ENCODE assay signal across 20 mouse cellular contexts in the genomic region with DNA sequence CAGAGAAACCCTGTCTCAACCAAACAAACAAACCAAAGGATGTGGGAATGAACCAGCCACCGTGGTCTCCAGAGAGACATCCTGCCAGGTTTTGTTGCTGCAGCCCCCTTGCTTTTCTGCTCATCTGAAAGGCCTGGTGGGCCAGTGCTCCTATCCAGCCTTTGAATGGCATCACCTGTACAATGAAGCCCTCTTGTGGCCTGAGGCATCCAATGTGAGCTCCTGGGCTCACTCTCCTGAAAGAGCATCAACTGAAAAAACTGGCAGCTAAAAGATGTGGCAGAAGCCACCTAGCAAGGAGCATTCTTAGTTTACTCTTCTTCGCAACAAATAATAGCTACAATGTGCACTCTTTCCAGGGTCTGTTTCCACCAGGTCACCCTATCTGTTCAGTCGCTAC. TPM values are rescaled to one million over a fixed set of nuclear protein-coding genes. Genes with fewer than 3 reads are reported as not detected.
DNase-seq lines count a peak whose midpoint lies in the region; ATAC-seq and TF ChIP-seq lines count a peak whose summit lies in the region.
"Had no signal": no experiment of that assay in that cellular context is flagged by ENCODE, and none has a peak within 500 bp of the region (broad histone marks: within the 10 kb centered on the region; RNA-seq: fewer than 3 reads in every experiment).

No protein-coding gene starts in this region.

- no peak overlapping the region for H3K9ac ChIP-seq in forebrain, embryonic 11.5 days (ENCODE audit: low read length)
- H3K9ac ChIP-seq in forebrain, embryonic 13.5 days = no peak overlapping the region
- H3K9ac ChIP-seq in hindbrain, postnatal 0 days (replicated peaks; ENCODE audit: low read length) = no peak overlapping the region
- H3K9ac ChIP-seq in hindbrain, embryonic 13.5 days = no peak overlapping the region
- H3K9ac ChIP-seq: embryonic facial prominence, embryonic 12.5 days; forebrain, embryonic 12.5 days; heart, embryonic 12.5 days had no signal

- intact Hi-C loops in left cerebral cortex, adult 2 months (cut with DNase I) = loop anchor here (5.0 kb wide), 1 partner anchor 620 kb away; no protein-coding TSS in a partner anchor

- no peak for TF ChIP-seq POLR2A in brain, embryonic 14.5 days (IDR thresholded peaks at IDR 0.05; ENCODE audit: borderline replicate concordance, extremely low read depth, insufficient read depth, insufficient read length, poor library complexity, severe bottlenecking)

- ATAC-seq in forebrain, embryonic 11.5 days (replicated peaks; ENCODE audit: low FRiP score) = no peak
- no peak for ATAC-seq in forebrain, embryonic 13.5 days
- no peak for ATAC-seq in hindbrain, postnatal 0 days
- ATAC-seq in hindbrain, embryonic 13.5 days (ENCODE audit: low FRiP score) = no peak
- ATAC-seq in megakaryocyte progenitor cell, adult 5-6 weeks (replicated peaks; ENCODE audit: poor library complexity) = no peak
- ATAC-seq: hindbrain, embryonic 16.5 days had no signal

- H3K4me3 ChIP-seq in forebrain, embryonic 11.5 days (ENCODE audit: low read depth, low read length) = no peak overlapping the region
- H3K4me3 ChIP-seq in forebrain, embryonic 13.5 days = no peak overlapping the region
- no peak overlapping the region for H3K4me3 ChIP-seq in hindbrain, postnatal 0 days (ENCODE audit: low read length)
- no peak overlapping the region for H3K4me3 ChIP-seq in hindbrain, embryonic 13.5 days
- H3K4me3 ChIP-seq in left cerebral cortex, adult 2 months = no peak overlapping the region
- H3K4me3 ChIP-seq: embryonic facial prominence, embryonic 12.5 days; forebrain, embryonic 12.5 days; heart, embryonic 12.5 days had no signal

- WGBS in forebrain, embryonic 11.5 days = 84% methylated on average over 3 of the region's 3 CpGs
- WGBS in forebrain, embryonic 13.5 days = 91% methylated on average over 3 of the region's 3 CpGs
- WGBS in hindbrain, postnatal 0 days = 92% methylated on average over 3 of the region's 3 CpGs
- WGBS in hindbrain, embryonic 13.5 days = 87% methylated on average over 3 of the region's 3 CpGs

- no peaks in the 10 kb centered on the region for H3K9me3 ChIP-seq in forebrain, embryonic 11.5 days (ENCODE audit: control insufficient read depth, low read length)
- no peaks in the 10 kb centered on the region for H3K9me3 ChIP-seq in forebrain, embryonic 13.5 days (replicated peaks)
- H3K9me3 ChIP-seq in hindbrain, postnatal 0 days (ENCODE audit: low read length) = no peaks in the 10 kb centered on the region
- no peaks in the 10 kb centered on the region for H3K9me3 ChIP-seq in hindbrain, embryonic 13.5 days
- H3K9me3 ChIP-seq: embryonic facial prominence, embryonic 12.5 days; forebrain, embryonic 12.5 days had no signal

- H3K36me3 ChIP-seq in forebrain, embryonic 11.5 days (ENCODE audit: control insufficient read depth, insufficient read depth, low read length) = no peaks in the 10 kb centered on the region
- H3K36me3 ChIP-seq in forebrain, embryonic 13.5 days (ENCODE audit: poor library complexity, severe bottlenecking) = no peaks in the 10 kb centered on the region
- H3K36me3 ChIP-seq in hindbrain, postnatal 0 days (ENCODE audit: insufficient read depth, low read length) = no peaks in the 10 kb centered on the region
- H3K36me3 ChIP-seq in hindbrain, embryonic 13.5 days = no peaks in the 10 kb centered on the region
- H3K36me3 ChIP-seq: embryonic facial prominence, embryonic 12.5 days; forebrain, embryonic 12.5 days; heart, embryonic 12.5 days had no signal

- H3K4me2 ChIP-seq in forebrain, embryonic 11.5 days (ENCODE audit: low read depth, low read length, severe bottlenecking) = no peak overlapping the region
- H3K4me2 ChIP-seq in forebrain, embryonic 13.5 days = no peak overlapping the region
- H3K4me2 ChIP-seq in hindbrain, postnatal 0 days (ENCODE audit: low read depth, low read length) = no peak overlapping the region
- no peak overlapping the region for H3K4me2 ChIP-seq in hindbrain, embryonic 13.5 days
- H3K4me2 ChIP-seq: embryonic facial prominence, embryonic 12.5 days; forebrain, embryonic 12.5 days; heart, embryonic 12.5 days had no signal

- H3K4me1 ChIP-seq in forebrain, embryonic 11.5 days (replicated peaks; ENCODE audit: control insufficient read depth, insufficient read depth, low read length) = no peaks in the 10 kb centered on the region
- H3K4me1 ChIP-seq in forebrain, embryonic 13.5 days = no peaks in the 10 kb centered on the region
- no peaks in the 10 kb centered on the region for H3K4me1 ChIP-seq in hindbrain, postnatal 0 days (ENCODE audit: insufficient read depth, low read length)
- H3K4me1 ChIP-seq in hindbrain, embryonic 13.5 days (replicated peaks) = no peaks in the 10 kb centered on the region
- H3K4me1 ChIP-seq: embryonic facial prominence, embryonic 12.5 days; forebrain, embryonic 12.5 days; heart, embryonic 12.5 days had no signal

- peak; percentile 28 for DNase-seq in forebrain, embryonic 11.5 days (ENCODE audit: low spot score)
- DNase-seq in hindbrain, postnatal 0 days (ENCODE audit: low spot score) = no peak
- no peak for DNase-seq in left cerebral cortex, adult 2 months (ENCODE audit: extremely low spot score in 1 of 2, low spot score in 2 of 2)
- no peak for DNase-seq in left cerebral cortex, adult 18-20 months (ENCODE audit: low spot score in 2 of 2)
- DNase-seq in brain, embryonic 14.5 days (ENCODE audit: low read depth) = no peak
- DNase-seq: adrenal gland, adult 8-10 months; adrenal gland, postnatal 36 days; cerebellum, adult 11 months; cerebellum, adult 9-10 months; gastrocnemius, postnatal 36 days; kidney, adult 2 months had no signal

- H3K27me3 ChIP-seq in forebrain, embryonic 11.5 days (ENCODE audit: control insufficient read depth, insufficient read depth, low read length) = no peaks in the 10 kb centered on the region
- peaks cover 19% of the 10 kb centered on the region; the same call in 1 of the 2 replicates for H3K27me3 ChIP-seq in forebrain, embryonic 13.5 days
- no peaks in the 10 kb centered on the region for H3K27me3 ChIP-seq in hindbrain, postnatal 0 days (ENCODE audit: insufficient read depth, low read length)
- H3K27me3 ChIP-seq in hindbrain, embryonic 13.5 days = no peaks in the 10 kb centered on the region
- H3K27me3 ChIP-seq: embryonic facial prominence, embryonic 12.5 days had no signal

- no peak overlapping the region for H3K27ac ChIP-seq in forebrain, embryonic 11.5 days (ENCODE audit: low read depth, low read length)
- H3K27ac ChIP-seq in forebrain, embryonic 13.5 days = no peak overlapping the region
- H3K27ac ChIP-seq in hindbrain, postnatal 0 days = no peak overlapping the region
- H3K27ac ChIP-seq in hindbrain, embryonic 13.5 days = no peak overlapping the region
- H3K27ac ChIP-seq in left cerebral cortex, adult 2 months = no peak overlapping the region
- H3K27ac ChIP-seq: embryonic facial prominence, embryonic 12.5 days; forebrain, embryonic 12.5 days had no signal

- TF ChIP-seq CTCF in hindbrain, postnatal 0 days (IDR thresholded peaks at IDR 0.05; ENCODE audit: low read depth) = peak; percentile 50
- TF ChIP-seq CTCF in left cerebral cortex, adult 2 months (IDR thresholded peaks at IDR 0.05) = peak; percentile 35
- peak; percentile 30; the same call in 1 of the 2 replicates for TF ChIP-seq CTCF in brain, embryonic 14.5 days (IDR thresholded peaks at IDR 0.05; ENCODE audit: borderline replicate concordance, extremely low read depth, insufficient read depth, insufficient read length)

RNA-seq across cellular contexts. Expression of a gene that starts 6.6 kb away (rescaled TPM):
- polyA plus RNA-seq in forebrain, embryonic 11.5 days (2014; fragmentation: Nextera tagmentation; extraction: Ambion mirVana) = 0.15 and 0.19 TPM in 2 replicates
- 3.4 and 4.1 TPM in 2 replicates for polyA plus RNA-seq in forebrain, embryonic 13.5 days (2015; fragmentation: Nextera tagmentation; extraction: Ambion mirVana)
- 1.2 and 2.1 TPM in 2 replicates for total RNA-seq in hindbrain, postnatal 0 days (2014; rRNA removed)
- polyA plus RNA-seq in hindbrain, postnatal 0 days (2015; fragmentation: Nextera tagmentation; extraction: Ambion mirVana) = 1.2 TPM in 2 replicates
- polyA plus RNA-seq in hindbrain, embryonic 13.5 days (2015; fragmentation: Nextera tagmentation; extraction: Ambion mirVana) = 1.2 and 1.5 TPM in 2 replicates
- total RNA-seq in left cerebral cortex, adult 2 months (2021) = 10 to 100 TPM; 30.0 to 34.8 TPM
- 10 to 100 TPM; 38.5 to 52.1 TPM for total RNA-seq in left cerebral cortex, adult 18-20 months (2021)
- 1.2 and 1.6 TPM in 2 replicates for polyA plus RNA-seq in brain, embryonic 14.5 days (2012; rRNA removed)
- not detected in 2 replicates for total RNA-seq in megakaryocyte progenitor cell, adult 5-6 weeks (2015)
- not detected in 2 replicates for total RNA-seq in megakaryocyte progenitor cell, adult 5-6 weeks (2017)
- total RNA-seq: ES-E14; gastrocnemius, postnatal 36 days had no signal
- polyA plus RNA-seq: heart, embryonic 12.5 days; heart, embryonic 16.5 days had no signal

RNA-seq across cellular contexts. Expression of a gene that starts 9.6 kb away (rescaled TPM):
- 94.5 and 96.9 TPM in 2 replicates for polyA plus RNA-seq in forebrain, embryonic 11.5 days (2014; fragmentation: Nextera tagmentation; extraction: Ambion mirVana)
- 79.4 and 83.0 TPM in 2 replicates for polyA plus RNA-seq in forebrain, embryonic 13.5 days (2015; fragmentation: Nextera tagmentation; extraction: Ambion mirVana)
- total RNA-seq in hindbrain, postnatal 0 days (2014; rRNA removed) = 64.5 and 73.7 TPM in 2 replicates
- 102 and 103 TPM in 2 replicates for polyA plus RNA-seq in hindbrain, postnatal 0 days (2015; fragmentation: Nextera tagmentation; extraction: Ambion mirVana)
- 77.3 and 81.4 TPM in 2 replicates for polyA plus RNA-seq in hindbrain, embryonic 13.5 days (2015; fragmentation: Nextera tagmentation; extraction: Ambion mirVana)
- 10 to 100 TPM; 44.6 to 46.4 TPM for total RNA-seq in left cerebral cortex, adult 2 months (2021)
- 10 to 100 TPM; 47.3 to 50.5 TPM for total RNA-seq in left cerebral cortex, adult 18-20 months (2021)
- polyA plus RNA-seq in brain, embryonic 14.5 days (2012; rRNA removed) = 49.1 and 62.2 TPM in 2 replicates
- total RNA-seq in megakaryocyte progenitor cell, adult 5-6 weeks (2015) = 156 and 162 TPM in 2 replicates
- total RNA-seq in megakaryocyte progenitor cell, adult 5-6 weeks (2017) = 82.3 and 98.5 TPM in 2 replicates
